Mouse (Mus musculus): ENCODE data around the gene Snapc2. TPM values are rescaled to one million over a fixed set of nuclear protein-coding genes. Genes with fewer than 3 reads are reported as not detected.
"Not testable (repeated sequence)": the region's sequence is repeated elsewhere in the genome, so short reads cannot be mapped to it uniquely, and the experiment has no call there.

The Snapc2 gene
- polyA plus RNA-seq, 1 experiment from 2014 or later = 61.6 TPM

- Histone ChIP-seq H3K4me3 (replicated peaks) (peak overlapping the region; percentile 80), H3K36me3 (peaks cover 39% of the 10 kb centered on the region), H3K27ac (peak overlapping the region; percentile 83; the same call in 1 of the 2 replicates), H3K9me3 (no peaks in the 10 kb centered on the region), H3K4me1 (replicated peaks) (peaks cover 18% of the 10 kb centered on the region), H3K9ac (replicated peaks) (peak overlapping the region; percentile 77), H3K4me2 (peak overlapping the region; percentile 77), H3K27me3 (no peaks in the 10 kb centered on the region)
- 15% methylated on average over 19 of the region's 19 CpGs for WGBS
- peak; percentile 28 for ATAC-seq (ENCODE audit: insufficient number of reproducible peaks, insufficient read depth, low FRiP score, low TSS enrichment, low read depth)
Observed at GRCm38 (mm10) chr8:4239193-4239890, 13.5 kb upstream of the Snapc2 start.

GRCm38 (mm10) chr8:4245061-4245460 lies 7.8 kb upstream of the Snapc2 start:
- peaks cover 4% of the 10 kb centered on the region; the same call in 1 of the 2 replicates for H3K27me3 ChIP-seq
- peaks cover 94% of the 10 kb centered on the region for H3K36me3 ChIP-seq
- H3K9ac ChIP-seq (replicated peaks) = no peak overlapping the region
- no peak for ATAC-seq (ENCODE audit: insufficient number of reproducible peaks, insufficient read depth, low FRiP score, low TSS enrichment, low read depth)
- H3K9me3 ChIP-seq = no peaks in the 10 kb centered on the region
- H3K4me1 ChIP-seq (replicated peaks) = peaks cover 21% of the 10 kb centered on the region
- no peak overlapping the region for H3K4me2 ChIP-seq
- H3K4me3 ChIP-seq (replicated peaks) = no peak overlapping the region
- no peak overlapping the region for H3K27ac ChIP-seq
- 92% methylated on average over 5 of the region's 5 CpGs for WGBS

DNA sequence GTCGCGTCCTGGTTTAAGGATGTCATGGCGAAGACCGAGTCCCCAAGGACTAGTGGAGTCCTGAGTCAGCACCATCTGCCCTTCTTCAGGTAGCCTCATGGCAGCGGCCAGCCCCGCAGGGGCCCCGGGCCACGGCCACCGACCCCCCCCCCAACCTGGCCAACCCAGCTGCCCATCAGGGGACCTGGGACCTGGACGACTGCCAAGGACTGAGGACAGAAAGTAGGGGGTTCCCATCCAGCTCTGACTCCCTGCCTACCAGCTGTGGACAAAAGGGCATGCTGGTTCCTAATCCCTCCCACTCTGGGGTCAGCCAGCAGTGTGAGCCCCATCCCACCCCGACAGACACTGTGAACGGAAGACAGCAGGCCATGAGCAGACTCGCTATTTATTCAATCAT lies 7.1 kb upstream of the Snapc2 start:
- H3K4me1 ChIP-seq (replicated peaks) = peaks cover 22% of the 10 kb centered on the region
- no peak overlapping the region for H3K4me2 ChIP-seq
- H3K27ac ChIP-seq = no peak overlapping the region
- WGBS = 84% methylated on average over 13 of the region's 13 CpGs
- no peaks in the 10 kb centered on the region for H3K9me3 ChIP-seq
- peaks cover 94% of the 10 kb centered on the region for H3K36me3 ChIP-seq
- ATAC-seq (ENCODE audit: insufficient number of reproducible peaks, insufficient read depth, low FRiP score, low TSS enrichment, low read depth) = no peak
- peaks cover 4% of the 10 kb centered on the region for H3K27me3 ChIP-seq
- no peak overlapping the region for H3K9ac ChIP-seq (replicated peaks)
- no peak overlapping the region for H3K4me3 ChIP-seq (replicated peaks)

DNA sequence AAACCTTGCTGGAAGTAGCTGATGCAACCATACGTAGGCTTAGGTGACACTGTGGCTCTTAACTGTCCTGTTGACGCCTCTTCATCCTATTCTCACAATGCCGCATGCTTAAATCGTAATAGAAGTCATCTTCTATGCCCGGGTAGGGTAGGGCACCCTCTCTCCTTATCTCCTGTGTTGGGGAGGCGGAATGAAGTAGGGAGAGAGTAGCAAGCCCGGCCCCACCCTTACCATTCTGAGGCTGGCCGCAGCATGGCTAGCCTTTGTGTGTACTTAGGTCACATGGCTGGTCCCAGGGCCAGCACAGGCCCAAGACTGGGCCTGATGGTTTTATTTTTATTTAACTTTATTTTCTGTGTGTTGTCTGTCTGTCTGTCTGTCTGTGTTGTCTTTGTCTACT lies 5.6 kb upstream of the Snapc2 start:
- no peak for ATAC-seq (ENCODE audit: insufficient number of reproducible peaks, insufficient read depth, low FRiP score, low TSS enrichment, low read depth)
- no peak overlapping the region for H3K27ac ChIP-seq
- peaks cover 79% of the 10 kb centered on the region for H3K36me3 ChIP-seq
- H3K9me3 ChIP-seq = no peaks in the 10 kb centered on the region
- H3K9ac ChIP-seq (replicated peaks) = no peak overlapping the region
- H3K27me3 ChIP-seq = peaks cover 4% of the 10 kb centered on the region
- no peak overlapping the region for H3K4me3 ChIP-seq (replicated peaks)
- H3K4me2 ChIP-seq = no peak overlapping the region
- peaks cover 25% of the 10 kb centered on the region for H3K4me1 ChIP-seq (replicated peaks)
- 93% methylated on average over 8 of the region's 8 CpGs for WGBS

DNA sequence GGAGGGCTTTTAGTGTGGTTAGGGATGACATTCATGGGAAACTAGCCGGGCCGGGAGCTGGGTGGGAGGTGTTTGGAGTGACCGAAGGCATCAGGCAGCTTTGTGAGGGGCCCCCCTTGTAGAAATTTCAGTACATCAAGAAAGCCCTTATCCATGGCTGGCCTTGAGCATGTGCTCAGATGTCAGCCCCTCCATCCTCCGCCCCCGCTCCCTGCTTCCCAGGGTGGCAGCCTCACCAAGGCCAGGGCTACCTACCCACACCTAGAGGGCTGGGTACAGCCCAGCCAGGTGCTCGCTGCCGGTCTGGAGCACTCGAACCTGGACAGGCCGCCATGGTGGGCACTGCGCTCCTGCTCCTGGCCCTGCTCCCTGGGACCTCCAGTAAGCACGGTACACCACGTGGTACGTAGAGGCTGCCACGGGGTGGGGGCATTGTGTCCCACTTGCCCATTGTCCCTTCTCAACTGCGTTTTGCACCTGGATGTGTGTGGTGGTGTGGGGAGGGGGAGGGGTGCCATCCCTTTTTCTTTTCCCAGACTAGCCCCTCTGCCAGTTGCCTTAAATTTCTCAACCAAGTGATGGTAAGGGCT lies 4.8 kb upstream of the Snapc2 start, which contains the start of gene Tgfbr3l:
Gene Tgfbr3l, plus strand, starts transcription at position 264 of the 590 bp plus-strand sequence.
- Histone ChIP-seq H3K36me3 (peaks cover 71% of the 10 kb centered on the region), H3K27ac (peak within 1 kb of the TSS; percentile 72; the same call in 1 of the 2 replicates), H3K4me2 (peak within 1 kb of the TSS; percentile 27; the same call in 1 of the 2 replicates), H3K27me3 (peaks cover 4% of the 10 kb centered on the region), H3K9me3 (no peaks in the 10 kb centered on the region), H3K4me1 (replicated peaks) (peaks cover 29% of the 10 kb centered on the region), H3K4me3 (replicated peaks) (no peak within 1 kb of the TSS), H3K9ac (replicated peaks) (peak within 1 kb of the TSS; percentile 47; the same call in 1 of the 2 replicates)
- ATAC-seq (ENCODE audit: insufficient number of reproducible peaks, insufficient read depth, low FRiP score, low TSS enrichment, low read depth) = no peak
- WGBS = 83% methylated on average over 15 of the region's 15 CpGs

DNA sequence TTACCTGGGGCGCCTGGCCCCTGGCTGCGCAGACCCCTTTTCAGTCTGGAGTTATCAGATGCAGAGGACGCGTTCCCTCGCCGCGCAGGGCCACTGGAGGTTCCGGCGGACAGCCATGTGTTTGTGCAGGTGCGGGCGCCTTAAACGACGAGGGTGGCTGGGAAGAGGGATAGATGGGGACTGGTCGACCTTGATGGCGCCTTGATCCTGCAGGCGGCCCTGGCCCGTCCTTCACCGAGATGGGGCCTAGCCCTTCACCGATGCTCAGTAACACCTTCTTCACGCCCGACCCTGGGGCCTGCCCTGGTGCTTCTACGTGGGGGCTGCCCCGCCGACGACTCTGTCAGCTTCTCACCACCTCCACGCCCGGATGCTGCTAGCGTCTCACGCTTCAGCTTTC lies 3.7 kb upstream of the Snapc2 start:
- Histone ChIP-seq H3K27me3 (peaks cover 4% of the 10 kb centered on the region), H3K27ac (peak overlapping the region; percentile 72; the same call in 1 of the 2 replicates), H3K4me2 (peak overlapping the region; percentile 27), H3K4me3 (replicated peaks) (peak overlapping the region; percentile 13), H3K9me3 (no peaks in the 10 kb centered on the region), H3K4me1 (replicated peaks) (peaks cover 35% of the 10 kb centered on the region), H3K36me3 (peaks cover 60% of the 10 kb centered on the region), H3K9ac (replicated peaks) (peak overlapping the region; percentile 47; the same call in 1 of the 2 replicates)
- WGBS = 14% methylated on average over 29 of the region's 29 CpGs
- ATAC-seq (ENCODE audit: insufficient number of reproducible peaks, insufficient read depth, low FRiP score, low TSS enrichment, low read depth) = no peak

DNA sequence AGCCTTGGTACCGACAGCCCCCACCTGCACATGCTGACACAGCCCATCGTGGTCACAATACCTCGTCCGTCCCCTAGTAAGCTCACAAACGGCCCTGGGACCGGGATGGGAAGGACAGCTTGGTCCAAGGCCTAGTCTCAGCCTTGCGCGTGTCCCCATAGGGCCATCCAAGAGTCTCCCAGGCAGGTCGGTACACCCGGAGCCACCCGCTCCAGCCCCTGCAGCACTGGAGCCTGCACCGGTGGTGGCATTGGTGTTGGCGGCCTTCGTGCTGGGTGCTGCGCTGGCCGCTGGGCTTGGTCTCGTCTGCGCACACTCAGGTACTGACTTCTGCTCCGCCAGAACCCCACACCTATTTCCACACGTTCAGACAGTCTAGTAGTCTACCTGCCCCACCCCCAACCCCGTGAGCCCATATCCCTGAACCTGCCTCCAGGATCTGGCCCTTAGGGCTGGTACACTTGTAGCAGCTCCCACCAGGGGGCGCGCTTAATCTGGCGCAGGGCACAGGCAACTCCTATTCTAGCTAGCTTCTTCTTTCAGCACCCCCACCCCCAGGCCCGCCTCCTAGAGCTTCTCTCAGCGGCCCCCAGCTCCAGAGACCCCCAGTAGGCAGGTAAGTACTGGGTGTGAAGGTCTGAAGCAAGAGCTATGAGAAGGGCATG lies 2.4 kb upstream of the Snapc2 start:
- peaks cover 38% of the 10 kb centered on the region for H3K4me1 ChIP-seq (replicated peaks)
- H3K36me3 ChIP-seq = peaks cover 60% of the 10 kb centered on the region
- peaks cover 4% of the 10 kb centered on the region for H3K27me3 ChIP-seq
- peak; percentile 10; the same call in 1 of the 2 replicates for ATAC-seq (ENCODE audit: insufficient number of reproducible peaks, insufficient read depth, low FRiP score, low TSS enrichment, low read depth)
- H3K4me3 ChIP-seq (replicated peaks) = no peak overlapping the region
- H3K9me3 ChIP-seq = no peaks in the 10 kb centered on the region
- H3K4me2 ChIP-seq = no peak overlapping the region
- H3K27ac ChIP-seq = no peak overlapping the region
- WGBS = 33% methylated on average over 26 of the region's 26 CpGs
- H3K9ac ChIP-seq (replicated peaks) = no peak overlapping the region

- 50% methylated on average over 8 of the region's 8 CpGs for WGBS
- peaks cover 44% of the 10 kb centered on the region for H3K4me1 ChIP-seq (replicated peaks)
- peak overlapping the region; percentile 82 for H3K4me2 ChIP-seq
- H3K4me3 ChIP-seq (replicated peaks) = peak overlapping the region; percentile 84
- H3K27me3 ChIP-seq = peaks cover 4% of the 10 kb centered on the region
- no peak for ATAC-seq (ENCODE audit: insufficient number of reproducible peaks, insufficient read depth, low FRiP score, low TSS enrichment, low read depth)
- H3K36me3 ChIP-seq = peaks cover 60% of the 10 kb centered on the region
- peak overlapping the region; percentile 45; the same call in 1 of the 2 replicates for H3K9ac ChIP-seq (replicated peaks)
- peak overlapping the region; percentile 92; the same call in 1 of the 2 replicates for H3K27ac ChIP-seq
- no peaks in the 10 kb centered on the region for H3K9me3 ChIP-seq
Observed at GRCm38 (mm10) chr8:4252116-4252760, 642 bp upstream of the Snapc2 start.

GRCm38 (mm10) chr8:4254001-4254400 lies 1.1 kb downstream of the Snapc2 start:
- H3K27ac ChIP-seq = peak overlapping the region; percentile 62; the same call in 1 of the 2 replicates
- WGBS = 68% methylated on average over 6 of the region's 6 CpGs
- peak overlapping the region; percentile 84 for H3K4me3 ChIP-seq (replicated peaks)
- no peaks in the 10 kb centered on the region; the same call in 1 of the 2 replicates for H3K27me3 ChIP-seq
- H3K36me3 ChIP-seq = peaks cover 49% of the 10 kb centered on the region
- H3K4me2 ChIP-seq = peak overlapping the region; percentile 82
- no peak for ATAC-seq (ENCODE audit: insufficient number of reproducible peaks, insufficient read depth, low FRiP score, low TSS enrichment, low read depth)
- no peaks in the 10 kb centered on the region for H3K9me3 ChIP-seq
- H3K9ac ChIP-seq (replicated peaks) = peak overlapping the region; percentile 80; the same call in 1 of the 2 replicates
- H3K4me1 ChIP-seq (replicated peaks) = peaks cover 45% of the 10 kb centered on the region

DNA sequence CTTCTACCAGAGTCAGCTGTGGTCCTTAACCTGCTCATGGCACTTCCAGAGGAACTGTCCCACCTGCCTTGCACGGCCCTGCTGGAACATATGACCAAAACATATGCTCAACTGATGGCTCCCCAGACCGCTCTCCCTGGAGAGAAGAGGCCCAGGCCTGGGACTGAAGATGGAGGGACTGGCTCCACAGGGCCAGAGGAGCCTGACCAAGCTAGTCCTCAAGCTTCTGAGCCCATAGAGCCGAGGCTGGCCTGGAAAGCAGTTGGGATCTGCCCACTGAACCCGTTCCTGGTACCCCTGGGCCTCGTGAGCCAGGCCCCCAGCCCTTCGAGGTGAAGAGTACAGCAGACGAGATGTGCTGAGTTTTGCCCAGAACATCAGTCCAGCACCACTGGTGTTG lies 2.6 kb downstream of the Snapc2 start:
- peaks cover 44% of the 10 kb centered on the region for H3K4me1 ChIP-seq (replicated peaks)

More for the DNA sequence above, 2.6 kb downstream of the Snapc2 start:
- not testable (repeated sequence) for H3K27me3 ChIP-seq; H3K4me3 ChIP-seq (replicated peaks); ATAC-seq (ENCODE audit: insufficient number of reproducible peaks, insufficient read depth, low FRiP score, low TSS enrichment, low read depth); H3K27ac ChIP-seq; H3K9ac ChIP-seq (replicated peaks); H3K9me3 ChIP-seq; H3K4me2 ChIP-seq
- peaks cover 45% of the 10 kb centered on the region for H3K36me3 ChIP-seq
- WGBS = 89% methylated on average over 7 of the region's 7 CpGs
